Mouse (Mus musculus) heart, postnatal 10 days (tissue): ENCODE results near the gene Tekt5. TPM values are rescaled to one million over a fixed set of nuclear protein-coding genes. Genes with fewer than 3 reads are reported as not detected.

Source experiments
- DNase-seq, 2 experiments: peaks; one replicate each; pipeline ENCODE4 v3.0.0; 2021
- intact Hi-C: fragments of 180-260 bp; cut with DNase I; formaldehyde crosslinking; loops from one replicate; pipeline ENCODE4 v1.15.1; 2025
- total RNA-seq, 2 experiments: library from RNA; stranded (reverse); gene quantifications; 2 replicates each; pipeline ENCODE4 v1.2.3; 2021

Gene Tekt5
- total RNA-seq, 2 experiments from 2014 or later: 0.22 TPM; not detected in 1

- DNase-seq: no peak
- intact Hi-C loops: no loop called here
Observed at GRCm38 (mm10) chr16:10384544-10384943, 10.7 kb downstream of the Tekt5 start.

- intact Hi-C loops: no loop called here
- peak in 1 of 2 experiments; percentile 30 for DNase-seq
Observed at GRCm38 (mm10) chr16:10384060-10384497, 11.2 kb downstream of the Tekt5 start.

DNA sequence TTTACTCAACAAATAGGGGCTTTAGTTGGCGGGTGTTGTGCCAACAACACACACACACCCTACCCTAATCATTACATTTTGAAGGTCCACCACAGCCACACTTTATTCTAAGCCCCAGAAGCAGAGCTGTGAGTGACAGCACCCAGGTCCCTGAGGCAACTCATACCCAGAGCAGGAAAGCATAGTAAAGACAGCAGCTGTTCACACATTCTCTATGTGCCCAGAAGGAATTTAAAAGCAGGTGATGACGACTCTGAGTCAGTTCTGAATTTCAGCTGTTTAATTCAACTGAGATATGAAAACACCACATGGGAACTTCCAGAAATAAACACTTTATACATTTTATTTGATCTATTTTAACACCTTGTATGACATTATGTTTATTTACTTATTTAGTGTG is 15.8 kb downstream of the Tekt5 start:
- no peak for DNase-seq
- intact Hi-C loops: no loop called here

DNA sequence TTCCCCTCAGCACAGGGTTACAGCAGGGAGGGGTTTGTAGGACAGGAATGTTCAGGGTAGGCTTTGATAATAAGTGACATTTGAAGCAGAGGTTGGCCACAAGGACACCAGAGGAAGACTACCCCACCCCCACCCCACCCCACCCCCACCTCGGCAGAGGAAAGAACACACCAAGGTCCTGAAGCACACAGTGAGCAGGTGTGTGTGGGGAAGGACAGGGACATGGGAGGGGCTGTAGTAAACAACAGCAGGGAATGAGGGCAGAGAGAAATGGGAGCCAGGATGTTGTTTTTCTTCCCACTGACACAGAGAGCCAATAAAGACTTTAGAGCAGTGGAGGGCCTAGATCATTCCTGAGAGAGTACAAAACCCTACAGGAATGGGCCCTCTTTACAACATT is 18.0 kb downstream of the Tekt5 start:
- intact Hi-C loops: no loop called here
- DNase-seq: no peak

DNA sequence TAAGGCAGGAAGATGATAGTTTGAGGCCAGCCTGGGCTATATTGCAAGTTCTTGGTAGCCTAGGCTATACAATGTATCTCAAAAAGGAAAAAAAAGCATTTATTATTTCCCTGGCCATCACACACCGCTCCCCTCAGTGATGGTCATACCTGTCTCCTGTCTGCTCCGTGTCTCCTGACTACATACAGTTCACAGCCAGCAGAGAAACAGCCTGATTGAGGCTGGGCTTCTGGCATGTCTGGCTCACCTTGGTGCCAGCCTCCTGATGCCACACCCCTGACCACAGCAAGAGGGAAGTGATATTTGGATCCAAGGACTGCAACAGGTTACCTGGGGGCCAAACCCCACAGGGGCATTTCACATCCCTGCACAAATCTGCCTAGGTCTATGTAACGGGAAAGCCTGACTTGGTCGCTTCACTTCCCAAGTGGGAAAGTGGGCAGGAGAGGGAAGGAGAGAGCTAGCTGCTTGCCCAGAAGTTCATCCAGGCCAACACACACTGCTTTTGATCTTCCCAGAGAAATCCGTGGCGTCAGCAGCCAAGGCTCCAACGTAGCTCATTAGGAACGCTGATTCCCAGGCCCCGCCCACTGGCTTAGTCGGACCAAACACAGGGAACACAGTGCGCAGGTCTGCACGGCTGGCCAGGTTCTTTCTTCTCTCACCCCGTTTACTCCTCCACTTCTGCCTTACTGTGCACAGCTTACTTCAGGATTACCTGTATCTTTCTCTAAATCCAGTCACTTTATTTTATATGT is 20.9 kb downstream of the Tekt5 start:
- intact Hi-C loops: no loop called here
- DNase-seq: peak in 1 of 2 experiments; percentile 53

- intact Hi-C loops: no loop called here
Observed at GRCm38 (mm10) chr16:10372372-10372771, 22.9 kb downstream of the Tekt5 start.

GRCm38 (mm10) chr16:10369996-10370395 is 25.3 kb downstream of the Tekt5 start:
- intact Hi-C loops: no loop called here
- no peak for DNase-seq

More at GRCm38 (mm10) chr16:10372372-10372771, 22.9 kb downstream of the Tekt5 start:
- DNase-seq: peak in 1 of 2 experiments; percentile 38

DNA sequence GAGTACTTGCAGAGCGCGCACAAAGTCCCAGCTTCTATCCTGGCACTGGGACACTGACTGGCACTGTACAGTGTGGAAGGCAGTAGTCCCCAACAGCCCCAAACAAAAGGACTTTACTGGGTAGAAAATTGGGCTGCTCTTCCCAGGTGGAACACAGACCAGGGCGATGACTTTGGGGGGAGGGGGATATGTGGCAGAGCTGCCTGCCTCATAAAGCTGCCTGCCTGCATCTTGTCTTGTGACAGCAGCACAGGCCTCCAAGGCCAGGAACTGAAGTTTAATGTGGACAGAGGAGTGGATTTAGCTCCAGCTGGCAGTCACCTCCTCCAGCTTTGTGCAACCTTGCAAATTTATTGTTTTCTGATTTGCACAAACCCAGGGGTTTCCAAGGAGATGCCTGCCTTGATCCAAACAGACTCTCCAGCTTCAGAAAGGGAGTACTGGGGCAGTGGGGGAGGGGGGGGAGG is 25.8 kb downstream of the Tekt5 start:
- DNase-seq: peak in 1 of 2 experiments; percentile 37
- intact Hi-C loops: no loop called here

DNA sequence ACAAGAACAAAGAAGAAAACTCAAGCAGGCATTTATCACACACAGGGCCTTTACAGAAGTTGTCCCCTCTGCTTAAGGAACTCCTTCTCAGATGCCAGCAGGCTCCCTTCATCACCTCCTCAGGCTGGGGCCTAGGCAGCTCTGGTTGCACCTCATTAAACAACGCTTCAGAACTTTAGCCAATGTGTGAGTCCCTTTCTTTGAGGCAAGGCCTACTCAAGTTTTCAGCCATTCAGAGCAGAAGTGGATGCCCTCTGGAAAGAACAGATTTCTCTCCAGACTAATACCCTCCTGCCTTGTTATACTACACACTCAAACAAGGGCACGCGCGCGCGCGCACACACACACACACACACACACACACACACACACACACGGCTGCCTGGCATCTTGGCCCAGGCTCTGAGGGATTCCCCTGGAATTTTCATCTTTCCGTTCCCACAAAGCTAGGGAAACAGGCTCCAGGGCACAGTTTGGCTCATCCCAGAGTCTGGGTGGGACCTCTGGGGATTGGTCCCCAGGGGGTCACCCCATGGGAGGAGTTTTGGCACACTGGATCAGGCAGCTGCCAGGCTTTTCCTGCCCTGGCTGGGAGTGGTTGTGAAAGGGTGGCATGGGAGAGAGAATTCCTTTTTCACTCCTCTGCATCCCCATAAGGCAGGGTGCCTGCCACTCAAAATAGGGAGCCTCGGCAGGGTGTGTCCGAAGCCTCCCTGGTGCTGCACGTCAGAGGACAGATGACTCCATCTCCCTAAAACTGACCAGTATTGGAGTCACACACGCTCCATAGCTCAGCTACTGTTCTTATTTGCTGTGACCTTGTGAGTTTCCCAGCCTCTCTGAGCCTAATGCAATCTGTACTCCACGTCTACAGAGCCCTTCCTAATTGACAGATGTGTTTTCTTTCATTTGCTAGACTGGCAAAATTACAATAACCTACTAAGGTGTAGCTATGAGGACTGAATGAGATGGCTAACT is 28.8 kb downstream of the Tekt5 start:
- intact Hi-C loops: no loop called here
- peak in 1 of 2 experiments; percentile 39 for DNase-seq

- DNase-seq: no peak
- intact Hi-C loops: no loop called here
Observed at GRCm38 (mm10) chr16:10365796-10366195, 29.5 kb downstream of the Tekt5 start.

DNA sequence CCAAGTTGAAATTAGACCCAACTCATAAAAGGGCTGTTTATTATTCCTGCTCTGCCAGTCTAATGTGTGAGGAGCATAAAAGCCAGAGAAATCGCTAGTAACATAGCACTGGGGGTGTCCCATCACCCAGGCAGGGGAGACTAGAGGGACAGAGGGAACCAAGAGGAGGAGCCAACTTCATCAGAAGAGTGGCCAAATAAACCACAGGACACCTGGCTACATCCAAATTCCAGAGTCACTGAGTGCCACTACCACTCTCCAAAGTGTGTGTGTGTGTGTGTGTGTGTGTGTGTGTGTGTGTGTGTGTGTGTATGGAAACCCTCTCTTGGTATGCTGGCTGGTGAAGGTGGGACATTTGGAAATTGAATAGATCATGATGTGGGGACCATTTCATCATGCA is 32.2 kb downstream of the Tekt5 start:
- no peak for DNase-seq
- intact Hi-C loops: no loop called here

DNA sequence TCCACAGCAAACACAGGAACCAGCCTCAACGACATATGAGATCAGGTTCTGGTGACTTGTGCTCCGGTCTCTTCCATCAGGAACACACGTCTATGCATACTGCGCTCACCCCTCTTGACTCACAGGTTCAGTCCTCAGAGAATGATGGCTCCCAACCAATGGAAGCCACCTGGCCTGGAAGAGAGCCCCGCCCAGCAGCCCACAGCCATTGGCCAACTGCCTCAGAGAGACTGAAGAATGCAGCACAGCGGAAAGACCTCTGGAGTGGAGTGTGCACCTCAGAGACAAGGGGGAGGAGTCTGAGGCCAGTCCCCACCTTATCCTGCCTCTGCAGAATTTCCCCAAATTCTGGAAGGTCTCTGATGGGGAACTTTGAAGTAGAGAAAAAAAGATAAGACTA is 36.0 kb downstream of the Tekt5 start:
- intact Hi-C loops: no loop called here
- DNase-seq: no peak

DNA sequence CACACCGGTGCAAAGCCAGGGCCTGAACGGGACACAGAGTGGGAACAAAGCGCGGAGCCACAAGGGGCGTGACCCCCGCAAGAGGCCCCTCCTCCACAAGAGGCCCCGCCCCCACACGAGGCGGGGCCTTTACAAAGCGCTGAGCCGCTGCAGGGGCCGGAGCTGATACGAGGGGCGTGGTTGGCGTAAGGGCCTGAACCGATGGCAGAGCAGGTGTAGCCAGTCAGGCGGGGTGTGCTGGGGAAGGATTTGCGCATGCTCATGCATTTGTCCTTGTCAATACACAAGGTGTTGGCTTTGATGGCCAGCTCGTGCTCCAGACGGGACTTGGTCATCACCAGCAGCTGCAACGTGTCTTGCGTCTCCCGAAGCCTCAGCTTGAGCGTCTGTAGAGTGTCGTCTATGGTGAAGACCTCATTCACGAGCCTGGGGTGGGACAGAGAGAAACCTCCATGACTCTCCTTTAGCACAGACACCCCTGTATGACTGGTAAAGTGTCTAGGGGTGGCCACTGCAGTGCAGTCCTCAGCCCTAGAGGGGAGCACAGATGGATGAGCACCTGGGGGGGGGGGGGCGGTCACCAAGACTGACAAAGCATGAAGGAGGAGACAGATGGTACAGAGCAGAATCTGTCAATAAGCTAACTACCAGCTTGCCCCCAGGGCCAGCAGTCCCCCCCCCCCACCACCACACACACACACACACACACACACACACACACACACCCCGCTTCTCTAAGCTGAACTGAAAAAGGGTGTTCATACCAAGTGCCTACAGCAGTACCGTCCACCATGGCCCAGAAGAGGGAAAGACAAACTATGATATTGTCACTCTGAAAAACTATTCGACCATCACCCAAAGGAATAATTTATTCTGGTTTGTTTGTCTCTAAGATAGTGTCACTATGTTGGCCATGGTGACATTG is 37.0 kb downstream of the Tekt5 start:
- DNase-seq: no peak
- intact Hi-C loops: no loop called here

DNA sequence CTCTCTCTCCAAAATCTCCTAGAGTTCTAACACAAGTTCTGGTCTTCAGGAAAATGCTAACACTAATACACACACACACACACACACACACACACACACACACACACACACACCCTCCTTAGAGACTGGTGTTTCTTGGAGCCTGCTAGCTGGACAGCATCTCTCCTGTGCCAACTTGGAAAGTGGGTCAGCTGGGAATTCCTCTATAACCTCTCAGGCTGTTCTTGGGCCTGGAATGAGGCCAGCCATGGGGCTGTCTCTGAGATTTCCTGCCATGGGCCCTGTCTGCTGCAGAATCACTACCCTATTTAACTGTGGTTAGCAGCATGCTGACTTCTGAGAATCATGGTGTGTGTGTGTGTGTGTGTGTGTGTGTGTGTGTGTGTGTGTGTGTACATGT is 40.3 kb downstream of the Tekt5 start:
- DNase-seq: peak; percentile 73 to 77
- intact Hi-C loops: no loop called here

GRCm38 (mm10) chr16:10351050-10351636 is 44.1 kb downstream of the Tekt5 start:
- intact Hi-C loops: loop anchor here (5.0 kb wide), 1 partner anchor 39 kb away; the partner anchor contains the start of gene Emp2
- peak; percentile 64 to 65 for DNase-seq

GRCm38 (mm10) chr16:10349876-10350275 is 45.4 kb downstream of the Tekt5 start:
- DNase-seq: peak; percentile 54 to 56
- intact Hi-C loops: loop anchor here (5.0 kb wide), 1 partner anchor 38 kb away; the partner anchor contains the start of gene Emp2

DNA sequence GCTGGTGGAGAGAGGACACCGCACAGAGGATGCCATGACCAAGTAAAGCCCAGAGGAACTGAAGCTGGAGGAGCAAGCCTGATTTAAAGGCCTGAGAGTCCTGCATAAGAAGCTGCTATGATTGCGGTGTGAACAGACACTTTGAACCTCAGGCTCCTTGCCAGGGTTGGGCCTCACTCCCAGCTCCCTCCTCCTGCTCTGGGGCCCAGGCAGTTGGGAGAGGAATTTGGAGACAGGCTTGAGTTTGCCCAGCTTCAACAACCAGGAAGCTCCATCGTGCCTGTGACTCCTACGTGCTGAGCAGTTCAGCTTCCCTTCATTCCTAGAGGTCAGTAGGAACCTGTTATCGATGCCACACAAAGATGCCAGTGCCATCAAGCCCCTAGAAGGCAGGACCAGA is 45.9 kb downstream of the Tekt5 start:
- peak; percentile 76 to 80 for DNase-seq
- intact Hi-C loops: no loop called here

DNA sequence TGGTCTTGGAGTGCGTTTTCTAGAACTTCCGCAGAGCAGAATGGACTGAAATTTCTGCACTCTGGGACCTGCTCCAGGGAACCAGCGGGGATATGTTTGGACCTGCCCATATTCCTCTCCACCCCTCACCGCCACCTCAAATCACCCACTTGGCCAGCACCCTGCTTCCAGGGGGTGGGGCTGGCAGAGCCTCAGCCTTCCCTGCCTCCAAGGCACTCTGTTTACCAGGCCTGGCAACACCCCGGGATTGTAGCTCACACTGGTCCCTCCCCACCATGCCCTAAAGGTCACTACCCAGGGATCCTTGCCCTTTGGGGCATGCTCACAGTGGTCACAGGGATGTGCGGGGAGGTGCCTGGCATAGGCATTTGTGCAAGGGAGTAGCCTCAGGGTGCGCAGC is 47.7 kb downstream of the Tekt5 start:
- DNase-seq: peak; percentile 76 to 77
- intact Hi-C loops: no loop called here

DNA sequence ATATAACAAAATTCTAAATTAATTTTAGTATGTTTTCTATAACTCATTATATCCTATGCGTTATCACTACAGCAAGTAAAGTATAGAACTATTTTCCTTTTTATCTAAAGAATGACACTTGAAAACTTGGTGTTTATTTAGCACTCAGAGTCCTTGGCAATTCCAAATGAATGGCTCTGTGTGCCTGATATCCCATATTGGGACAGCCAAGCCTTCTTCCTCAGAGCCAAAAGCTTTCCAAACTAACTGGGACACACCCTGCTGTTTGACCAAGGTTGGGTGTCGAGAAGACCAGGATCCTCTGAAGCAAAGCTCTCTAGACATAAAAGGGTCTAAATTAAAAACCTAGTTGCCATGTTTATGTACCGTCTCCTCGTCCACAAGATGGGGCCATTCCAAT is 54.2 kb downstream of the Tekt5 start:
- no peak for DNase-seq
- intact Hi-C loops: no loop called here

DNA sequence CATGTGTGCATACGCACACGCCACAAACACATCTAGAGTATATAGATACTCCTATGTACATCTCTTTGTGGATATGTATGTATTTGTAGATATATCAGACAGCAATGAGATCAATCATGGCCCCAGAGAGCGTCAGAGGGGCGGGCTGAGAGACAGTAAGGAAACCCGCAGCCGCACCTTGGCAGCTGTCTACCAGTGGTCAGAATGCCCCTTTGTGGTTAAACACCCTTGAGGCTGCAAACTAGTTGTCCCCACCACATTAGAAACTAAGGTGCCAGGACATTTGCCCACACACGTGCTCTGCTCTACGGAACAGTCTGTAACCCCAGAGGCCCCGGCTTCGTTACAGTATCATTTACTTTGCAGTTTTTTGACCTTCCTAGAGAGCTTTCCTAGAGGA is 55.4 kb downstream of the Tekt5 start:
- intact Hi-C loops: no loop called here
- DNase-seq: no peak
